Mouse (Mus musculus) cortical plate, adult 2 months (tissue): ENCODE measurements around the gene Gtf2h3. TPM values are rescaled to one million over a fixed set of nuclear protein-coding genes. Genes with fewer than 3 reads are reported as not detected.
"Not testable (repeated sequence)": the region's sequence is repeated elsewhere in the genome, so short reads cannot be mapped to it uniquely, and the experiment has no call there.

Source experiments
- H3K27ac ChIP-seq: fragments of 200-500 bp; 2 replicates; pipeline ENCODE4 v1.5.1; 2012; ENCODE audit warnings: low read length, control low read depth, inconsistent platforms; ENCODE audit not compliant: insufficient read depth
- H3K4me1 ChIP-seq: fragments of 200-500 bp; 2 replicates; pipeline ENCODE4 v1.6.1; 2011; ENCODE audit warnings: low read length; ENCODE audit not compliant: control insufficient read depth, insufficient read depth
- H3K4me3 ChIP-seq: fragments of 200-500 bp; 2 replicates; pipeline ENCODE4 v1.5.1; 2011; ENCODE audit warnings: mild to moderate bottlenecking, low read length, control low read depth; ENCODE audit not compliant: insufficient read depth
- CTCF ChIP-seq: fragments of 200-500 bp; IDR thresholded peaks from 2 replicates; pipeline ENCODE4 v1.5.1; 2011; ENCODE audit warnings: mild to moderate bottlenecking, control low read depth, low read length; ENCODE audit not compliant: insufficient read depth; ENCODE audit errors: extremely low read depth
- POLR2A ChIP-seq: fragments of 200-500 bp; IDR thresholded peaks from 2 replicates; pipeline ENCODE4 v1.6.1; 2011; ENCODE audit warnings: mild to moderate bottlenecking, low read length, control low read depth; ENCODE audit not compliant: insufficient read depth; ENCODE audit errors: extremely low read depth
- polyA plus RNA-seq: library from polyadenylated mRNA; depleted of rRNA; stranded (reverse); fragments of >200 nt; gene quantifications from 2 replicates; pipeline ENCODE4 v1.2.3, GENCODE M21; 2012

The Gtf2h3 gene
- polyA plus RNA-seq, 1 experiment, result 46.0 TPM

GRCm38 (mm10) chr5:124571068-124571467 is 7.9 kb upstream of the Gtf2h3 start:
- TF ChIP-seq POLR2A, result no peak
- TF ChIP-seq CTCF, result no peak
- H3K4me1 ChIP-seq, result no peaks in the 10 kb centered on the region
- no peak overlapping the region for H3K27ac ChIP-seq
- no peak overlapping the region for H3K4me3 ChIP-seq

GRCm38 (mm10) chr5:124575467-124575866 is 3.5 kb upstream of the Gtf2h3 start:
- Histone ChIP-seq H3K27ac (no peak overlapping the region), H3K4me3 (no peak overlapping the region), H3K4me1 (peaks cover 5% of the 10 kb centered on the region; the same call in 1 of the 2 replicates)
- TF ChIP-seq CTCF, result no peak
- TF ChIP-seq POLR2A, result no peak

- no peak overlapping the region for H3K27ac ChIP-seq
- H3K4me1 ChIP-seq, result peaks cover 5% of the 10 kb centered on the region; the same call in 1 of the 2 replicates
- TF ChIP-seq POLR2A (no peak), CTCF (no peak)
- no peak overlapping the region for H3K4me3 ChIP-seq
Measured at GRCm38 (mm10) chr5:124582515-124582914, 3.6 kb downstream of the Gtf2h3 start.

GRCm38 (mm10) chr5:124592768-124593167 is 13.8 kb downstream of the Gtf2h3 start:
- no peak overlapping the region for H3K27ac ChIP-seq
- no peaks in the 10 kb centered on the region for H3K4me1 ChIP-seq
- H3K4me3 ChIP-seq, result no peak overlapping the region
- no peak for TF ChIP-seq CTCF
- no peak for TF ChIP-seq POLR2A

GRCm38 (mm10) chr5:124598224-124599174 is 19.6 kb downstream of the Gtf2h3 start:
- no peaks in the 10 kb centered on the region for H3K4me1 ChIP-seq
- no peak overlapping the region for H3K27ac ChIP-seq
- no peak for TF ChIP-seq CTCF
- TF ChIP-seq POLR2A, result peak; percentile 80
- H3K4me3 ChIP-seq, result peak overlapping the region; percentile 73

- not testable (repeated sequence) for H3K27ac ChIP-seq, H3K4me3 ChIP-seq, H3K4me1 ChIP-seq
Measured at GRCm38 (mm10) chr5:124599726-124600125, 20.8 kb downstream of the Gtf2h3 start.

GRCm38 (mm10) chr5:124602349-124602748 is 23.4 kb downstream of the Gtf2h3 start:
- H3K27ac ChIP-seq, result no peak overlapping the region
- no peaks in the 10 kb centered on the region for H3K4me1 ChIP-seq
- TF ChIP-seq CTCF, result peak; percentile 63
- no peak for TF ChIP-seq POLR2A
- no peak overlapping the region for H3K4me3 ChIP-seq

GRCm38 (mm10) chr5:124604296-124604695 is 25.4 kb downstream of the Gtf2h3 start:
- no peak overlapping the region for H3K27ac ChIP-seq
- H3K4me1 ChIP-seq, result no peaks in the 10 kb centered on the region
- no peak overlapping the region for H3K4me3 ChIP-seq
- no peak for TF ChIP-seq CTCF
- TF ChIP-seq POLR2A, result no peak

GRCm38 (mm10) chr5:124605041-124605622 is 26.2 kb downstream of the Gtf2h3 start:
- H3K4me1 ChIP-seq, result no peaks in the 10 kb centered on the region
- H3K4me3 ChIP-seq, result no peak overlapping the region
- H3K27ac ChIP-seq, result no peak overlapping the region
- TF ChIP-seq POLR2A, result no peak
- no peak for TF ChIP-seq CTCF

GRCm38 (mm10) chr5:124610965-124611364 is 32.0 kb downstream of the Gtf2h3 start:
- no peak for TF ChIP-seq CTCF
- no peak for TF ChIP-seq POLR2A
- Histone ChIP-seq H3K4me3 (no peak overlapping the region), H3K27ac (no peak overlapping the region), H3K4me1 (no peaks in the 10 kb centered on the region)
